Mouse (Mus musculus): ENCODE measurements around the gene Tns3. TPM values are rescaled to one million over a fixed set of nuclear protein-coding genes. Genes with fewer than 3 reads are reported as not detected.

The Tns3 gene
- polyA plus RNA-seq, 1 experiment = 57.4 TPM

DNA sequence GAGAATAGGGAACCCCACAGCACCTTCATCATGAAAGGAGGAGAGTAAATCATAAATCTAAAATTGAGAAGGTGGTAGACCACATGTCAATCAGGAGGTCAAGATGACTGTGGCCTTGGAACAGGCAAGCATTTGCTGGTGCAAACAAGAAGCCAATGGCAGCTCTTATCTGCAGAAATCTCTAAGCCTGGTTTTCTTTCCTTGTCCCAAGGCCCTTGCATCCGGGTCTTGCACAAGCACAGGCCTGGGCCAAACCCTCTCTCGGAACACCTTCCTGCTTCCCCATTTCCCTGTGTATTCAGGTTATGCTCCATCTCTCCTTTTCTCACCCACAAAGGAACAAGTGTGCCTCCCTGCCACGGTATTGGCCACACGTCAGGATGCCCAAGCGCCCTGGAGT is 35.0 kb downstream of the Tns3 start:
- Histone ChIP-seq H3K79me2 (ENCODE audit: control insufficient read depth, insufficient read depth) (peaks cover under 1% of the 10 kb centered on the region), H3ac (ENCODE audit: control insufficient read depth, insufficient read length, low read depth) (no peak overlapping the region), H3K4me3 (ENCODE audit: insufficient read depth, poor library complexity, severe bottlenecking) (no peak overlapping the region), H3K36me3 (ENCODE audit: control insufficient read depth, insufficient read depth) (no peaks in the 10 kb centered on the region), H3K27me3 (ENCODE audit: control insufficient read depth, insufficient read depth, insufficient read length) (no peaks in the 10 kb centered on the region), H3K79me3 (ENCODE audit: low read depth) (no peaks in the 10 kb centered on the region)
- TF ChIP-seq MYOD1 (IDR thresholded peaks at IDR 0.05; ENCODE audit: control insufficient read depth, insufficient read length, low read depth) (no peak), MAX (IDR thresholded peaks at IDR 0.05) (no peak), FOSL1 (IDR thresholded peaks at IDR 0.05; ENCODE audit: insufficient read depth, low read length, poor library complexity, severe bottlenecking) (no peak), CTCF (IDR thresholded peaks at IDR 0.05; ENCODE audit: control insufficient read depth, insufficient read depth, insufficient read length) (no peak), MYOG (IDR thresholded peaks at IDR 0.05; ENCODE audit: control insufficient read depth, extremely low read depth, insufficient read length) (no peak), CEBPB (IDR thresholded peaks at IDR 0.05; ENCODE audit: low read depth) (no peak), USF1 (IDR thresholded peaks at IDR 0.05; ENCODE audit: low read depth) (no peak)

GRCm38 (mm10) chr11:8628846-8629253 is 35.5 kb downstream of the Tns3 start:
- Histone ChIP-seq H3K36me3 (ENCODE audit: control insufficient read depth, insufficient read depth) (no peaks in the 10 kb centered on the region), H3K79me2 (ENCODE audit: control insufficient read depth, insufficient read depth) (peaks cover 6% of the 10 kb centered on the region), H3K27me3 (ENCODE audit: control insufficient read depth, insufficient read depth, insufficient read length) (no peaks in the 10 kb centered on the region), H3K4me3 (ENCODE audit: insufficient read depth, poor library complexity, severe bottlenecking) (no peak overlapping the region), H3ac (ENCODE audit: control insufficient read depth, insufficient read length, low read depth) (no peak overlapping the region), H3K79me3 (ENCODE audit: low read depth) (peaks cover 2% of the 10 kb centered on the region)
- TF ChIP-seq MYOD1 (IDR thresholded peaks at IDR 0.05; ENCODE audit: control insufficient read depth, insufficient read length, low read depth) = no peak
- TF ChIP-seq CEBPB (IDR thresholded peaks at IDR 0.05; ENCODE audit: low read depth) = no peak
- TF ChIP-seq MYOG (IDR thresholded peaks at IDR 0.05; ENCODE audit: control insufficient read depth, extremely low read depth, insufficient read length) = no peak
- no peak for TF ChIP-seq USF1 (IDR thresholded peaks at IDR 0.05; ENCODE audit: low read depth)
- TF ChIP-seq FOSL1 (IDR thresholded peaks at IDR 0.05; ENCODE audit: insufficient read depth, low read length, poor library complexity, severe bottlenecking) = no peak
- no peak for TF ChIP-seq MAX (IDR thresholded peaks at IDR 0.05)
- TF ChIP-seq CTCF (IDR thresholded peaks at IDR 0.05; ENCODE audit: control insufficient read depth, insufficient read depth, insufficient read length) = no peak

DNA sequence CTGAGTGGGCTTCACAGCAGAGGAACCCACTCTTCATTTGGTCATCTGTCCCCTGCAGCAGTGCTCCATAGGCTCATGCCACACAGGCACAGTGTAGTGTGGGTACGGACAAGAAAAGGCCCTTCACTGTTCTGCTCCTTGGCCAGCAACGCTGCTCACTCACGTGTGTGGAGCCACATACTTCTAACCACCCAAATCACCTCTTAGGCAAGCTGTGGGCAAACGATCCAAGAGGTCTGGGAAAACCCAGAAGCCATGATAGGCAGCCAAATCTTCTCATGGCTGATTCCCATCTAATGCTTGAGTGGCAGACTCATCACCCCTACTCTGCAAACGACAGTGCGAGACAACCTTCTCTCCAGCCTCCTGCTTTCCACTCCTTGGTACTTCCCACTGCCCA is 37.2 kb downstream of the Tns3 start:
- no peak for TF ChIP-seq USF1 (IDR thresholded peaks at IDR 0.05; ENCODE audit: low read depth)
- no peak for TF ChIP-seq CEBPB (IDR thresholded peaks at IDR 0.05; ENCODE audit: low read depth)
- TF ChIP-seq CTCF (IDR thresholded peaks at IDR 0.05; ENCODE audit: control insufficient read depth, insufficient read depth, insufficient read length) = no peak
- TF ChIP-seq MYOG (IDR thresholded peaks at IDR 0.05; ENCODE audit: control insufficient read depth, extremely low read depth, insufficient read length) = no peak
- TF ChIP-seq MAX (IDR thresholded peaks at IDR 0.05) = no peak
- no peak for TF ChIP-seq FOSL1 (IDR thresholded peaks at IDR 0.05; ENCODE audit: insufficient read depth, low read length, poor library complexity, severe bottlenecking)
- TF ChIP-seq MYOD1 (IDR thresholded peaks at IDR 0.05; ENCODE audit: control insufficient read depth, insufficient read length, low read depth) = no peak
- no peaks in the 10 kb centered on the region for H3K27me3 ChIP-seq (ENCODE audit: control insufficient read depth, insufficient read depth, insufficient read length)

GRCm38 (mm10) chr11:8626715-8627114 is 37.6 kb downstream of the Tns3 start:
- H3K27me3 ChIP-seq (ENCODE audit: control insufficient read depth, insufficient read depth, insufficient read length) = no peaks in the 10 kb centered on the region
- H3K4me3 ChIP-seq (ENCODE audit: insufficient read depth, poor library complexity, severe bottlenecking) = no peak overlapping the region

More for the DNA sequence above, 37.2 kb downstream of the Tns3 start:
- Histone ChIP-seq H3ac (ENCODE audit: control insufficient read depth, insufficient read length, low read depth) (no peak overlapping the region), H3K79me3 (ENCODE audit: low read depth) (peaks cover 8% of the 10 kb centered on the region), H3K4me3 (ENCODE audit: insufficient read depth, poor library complexity, severe bottlenecking) (no peak overlapping the region), H3K36me3 (ENCODE audit: control insufficient read depth, insufficient read depth) (no peaks in the 10 kb centered on the region), H3K79me2 (ENCODE audit: control insufficient read depth, insufficient read depth) (peaks cover 19% of the 10 kb centered on the region)

GRCm38 (mm10) chr11:8625915-8626604 is 38.3 kb downstream of the Tns3 start:
- H3K79me2 ChIP-seq (ENCODE audit: control insufficient read depth, insufficient read depth) = peaks cover 30% of the 10 kb centered on the region
- no peaks in the 10 kb centered on the region for H3K27me3 ChIP-seq (ENCODE audit: control insufficient read depth, insufficient read depth, insufficient read length)
- H3K36me3 ChIP-seq (ENCODE audit: control insufficient read depth, insufficient read depth) = no peaks in the 10 kb centered on the region
- no peak overlapping the region for H3K4me3 ChIP-seq (ENCODE audit: insufficient read depth, poor library complexity, severe bottlenecking)
- no peak overlapping the region for H3ac ChIP-seq (ENCODE audit: control insufficient read depth, insufficient read length, low read depth)
- peaks cover 19% of the 10 kb centered on the region for H3K79me3 ChIP-seq (ENCODE audit: low read depth)
- TF ChIP-seq CEBPB (IDR thresholded peaks at IDR 0.05; ENCODE audit: low read depth) (no peak), MAX (IDR thresholded peaks at IDR 0.05) (no peak), CTCF (IDR thresholded peaks at IDR 0.05; ENCODE audit: control insufficient read depth, insufficient read depth, insufficient read length) (no peak), MYOD1 (IDR thresholded peaks at IDR 0.05; ENCODE audit: control insufficient read depth, insufficient read length, low read depth) (no peak), FOSL1 (IDR thresholded peaks at IDR 0.05; ENCODE audit: insufficient read depth, low read length, poor library complexity, severe bottlenecking) (no peak), MYOG (IDR thresholded peaks at IDR 0.05; ENCODE audit: control insufficient read depth, extremely low read depth, insufficient read length) (no peak), USF1 (IDR thresholded peaks at IDR 0.05; ENCODE audit: low read depth) (no peak)

More at GRCm38 (mm10) chr11:8626715-8627114, 37.6 kb downstream of the Tns3 start:
- H3K36me3 ChIP-seq (ENCODE audit: control insufficient read depth, insufficient read depth) = no peaks in the 10 kb centered on the region
- no peak for TF ChIP-seq USF1 (IDR thresholded peaks at IDR 0.05; ENCODE audit: low read depth)
- TF ChIP-seq FOSL1 (IDR thresholded peaks at IDR 0.05; ENCODE audit: insufficient read depth, low read length, poor library complexity, severe bottlenecking) = no peak
- TF ChIP-seq CEBPB (IDR thresholded peaks at IDR 0.05; ENCODE audit: low read depth) = no peak
- no peak for TF ChIP-seq MYOD1 (IDR thresholded peaks at IDR 0.05; ENCODE audit: control insufficient read depth, insufficient read length, low read depth)
- no peak for TF ChIP-seq MYOG (IDR thresholded peaks at IDR 0.05; ENCODE audit: control insufficient read depth, extremely low read depth, insufficient read length)
- TF ChIP-seq CTCF (IDR thresholded peaks at IDR 0.05; ENCODE audit: control insufficient read depth, insufficient read depth, insufficient read length) = no peak
- TF ChIP-seq MAX (IDR thresholded peaks at IDR 0.05) = no peak
- H3ac ChIP-seq (ENCODE audit: control insufficient read depth, insufficient read length, low read depth) = no peak overlapping the region
- peaks cover 13% of the 10 kb centered on the region for H3K79me3 ChIP-seq (ENCODE audit: low read depth)
- peaks cover 24% of the 10 kb centered on the region for H3K79me2 ChIP-seq (ENCODE audit: control insufficient read depth, insufficient read depth)

All from C2C12 (cell line).